Mouse (Mus musculus): ENCODE results near the gene Mzt1.

Gene Mzt1

GRCm38 (mm10) chr14:99018691-99019090 is 27.2 kb downstream of the Mzt1 start:
- DNase-seq (ENCODE audit: low read depth, low spot score): no peak

- DNase-seq (ENCODE audit: low read depth, low spot score): no peak
These were observed 35.0 kb downstream of the Mzt1 start for GRCm38 (mm10) chr14:99010920-99011313.

GRCm38 (mm10) chr14:99010224-99010919 is 35.6 kb downstream of the Mzt1 start:
- DNase-seq (ENCODE audit: low read depth, low spot score): no peak

GRCm38 (mm10) chr14:98994218-98994617 is 51.7 kb downstream of the Mzt1 start, which contains the start of gene Rpl36a-ps1:
Rpl36a-ps1 (minus strand) TSS chr14:98994318.
- no peak for DNase-seq (ENCODE audit: low read depth, low spot score)

GRCm38 (mm10) chr14:98992482-98992881 is 53.5 kb downstream of the Mzt1 start:
- peak; percentile 80 for DNase-seq (ENCODE audit: low read depth, low spot score)

GRCm38 (mm10) chr14:98990636-98991035 is 55.3 kb downstream of the Mzt1 start:
- no peak for DNase-seq (ENCODE audit: low read depth, low spot score)

- DNase-seq (ENCODE audit: low read depth, low spot score): no peak
These were observed 56.1 kb downstream of the Mzt1 start for GRCm38 (mm10) chr14:98989818-98990217.

Measured in ZHBTc4 (cell line).